Mouse (Mus musculus): ENCODE results near the gene Krt90. TPM values are rescaled to one million over a fixed set of nuclear protein-coding genes. Genes with fewer than 3 reads are reported as not detected.

Gene Krt90
- polyA plus RNA-seq (2012; rRNA removed): not detected in 2 replicates

- H3K27me3 ChIP-seq (ENCODE audit: control insufficient read depth, insufficient read depth, low read length): no peaks in the 10 kb centered on the region
- no peak within 1 kb of the TSS for H3K4me3 ChIP-seq (ENCODE audit: extremely low read depth, insufficient read depth, insufficient read length)
- H3K27ac ChIP-seq (ENCODE audit: insufficient read depth, low read length): no peak within 1 kb of the TSS
- H3K36me3 ChIP-seq (ENCODE audit: control insufficient read depth, insufficient read depth, low read length): no peaks in the 10 kb centered on the region
- TF ChIP-seq CTCF (IDR thresholded peaks at IDR 0.05; ENCODE audit: extremely low read depth, insufficient read depth, insufficient read length, insufficient replicate concordance) (no peak), POLR2A (IDR thresholded peaks at IDR 0.05; ENCODE audit: low read depth, low read length) (no peak)
- no peak for DNase-seq (ENCODE audit: low read depth in 1 of 2, low spot score in 2 of 2)
- 68% methylated on average over 5 of the region's 5 CpGs for WGBS
- no peaks in the 10 kb centered on the region for H3K4me1 ChIP-seq (ENCODE audit: control insufficient read depth, insufficient read depth, insufficient read length)
Measured at GRCm38 (mm10) chr15:101562850-101563249, at the start of gene Krt90. Krt90 (minus strand) TSS chr15:101562950.

GRCm38 (mm10) chr15:101599123-101599522, 36.4 kb upstream of the Krt90 start:
- H3K4me1 ChIP-seq (ENCODE audit: control insufficient read depth, insufficient read depth, insufficient read length): no peaks in the 10 kb centered on the region
- TF ChIP-seq POLR2A (IDR thresholded peaks at IDR 0.05; ENCODE audit: low read depth, low read length): no peak
- TF ChIP-seq CTCF (IDR thresholded peaks at IDR 0.05; ENCODE audit: extremely low read depth, insufficient read depth, insufficient read length, insufficient replicate concordance): no peak
- no peak overlapping the region for H3K4me3 ChIP-seq (ENCODE audit: extremely low read depth, insufficient read depth, insufficient read length)
- no peak for DNase-seq (ENCODE audit: low read depth in 1 of 2, low spot score in 2 of 2)
- no peaks in the 10 kb centered on the region for H3K36me3 ChIP-seq (ENCODE audit: control insufficient read depth, insufficient read depth, low read length)
- 43% methylated on average over 6 of the region's 6 CpGs for WGBS
- no peak overlapping the region for H3K27ac ChIP-seq (ENCODE audit: insufficient read depth, low read length)
- no peaks in the 10 kb centered on the region for H3K27me3 ChIP-seq (ENCODE audit: control insufficient read depth, insufficient read depth, low read length)

- no peak overlapping the region for H3K4me3 ChIP-seq (ENCODE audit: extremely low read depth, insufficient read depth, insufficient read length)
- TF ChIP-seq POLR2A (IDR thresholded peaks at IDR 0.05; ENCODE audit: low read depth, low read length) (no peak), CTCF (IDR thresholded peaks at IDR 0.05; ENCODE audit: extremely low read depth, insufficient read depth, insufficient read length, insufficient replicate concordance) (no peak)
- 71% methylated on average over 10 of the region's 10 CpGs for WGBS
- DNase-seq (ENCODE audit: low read depth in 1 of 2, low spot score in 2 of 2): no peak
- H3K36me3 ChIP-seq (ENCODE audit: control insufficient read depth, insufficient read depth, low read length): no peaks in the 10 kb centered on the region
- H3K27ac ChIP-seq (ENCODE audit: insufficient read depth, low read length): no peak overlapping the region
- H3K27me3 ChIP-seq (ENCODE audit: control insufficient read depth, insufficient read depth, low read length): no peaks in the 10 kb centered on the region
- H3K4me1 ChIP-seq (ENCODE audit: control insufficient read depth, insufficient read depth, insufficient read length): no peaks in the 10 kb centered on the region
Measured at GRCm38 (mm10) chr15:101588216-101588615, 25.5 kb upstream of the Krt90 start.

- Histone ChIP-seq H3K36me3 (ENCODE audit: control insufficient read depth, insufficient read depth, low read length) (no peaks in the 10 kb centered on the region), H3K27me3 (ENCODE audit: control insufficient read depth, insufficient read depth, low read length) (no peaks in the 10 kb centered on the region), H3K4me1 (ENCODE audit: control insufficient read depth, insufficient read depth, insufficient read length) (no peaks in the 10 kb centered on the region), H3K4me3 (ENCODE audit: extremely low read depth, insufficient read depth, insufficient read length) (no peak overlapping the region), H3K27ac (ENCODE audit: insufficient read depth, low read length) (no peak overlapping the region)
- no peak for DNase-seq (ENCODE audit: low read depth in 1 of 2, low spot score in 2 of 2)
- TF ChIP-seq CTCF (IDR thresholded peaks at IDR 0.05; ENCODE audit: extremely low read depth, insufficient read depth, insufficient read length, insufficient replicate concordance) (no peak), POLR2A (IDR thresholded peaks at IDR 0.05; ENCODE audit: low read depth, low read length) (no peak)
- WGBS: 29% methylated on average over 2 of the region's 2 CpGs
Measured at GRCm38 (mm10) chr15:101584456-101584855, 21.7 kb upstream of the Krt90 start.

DNA sequence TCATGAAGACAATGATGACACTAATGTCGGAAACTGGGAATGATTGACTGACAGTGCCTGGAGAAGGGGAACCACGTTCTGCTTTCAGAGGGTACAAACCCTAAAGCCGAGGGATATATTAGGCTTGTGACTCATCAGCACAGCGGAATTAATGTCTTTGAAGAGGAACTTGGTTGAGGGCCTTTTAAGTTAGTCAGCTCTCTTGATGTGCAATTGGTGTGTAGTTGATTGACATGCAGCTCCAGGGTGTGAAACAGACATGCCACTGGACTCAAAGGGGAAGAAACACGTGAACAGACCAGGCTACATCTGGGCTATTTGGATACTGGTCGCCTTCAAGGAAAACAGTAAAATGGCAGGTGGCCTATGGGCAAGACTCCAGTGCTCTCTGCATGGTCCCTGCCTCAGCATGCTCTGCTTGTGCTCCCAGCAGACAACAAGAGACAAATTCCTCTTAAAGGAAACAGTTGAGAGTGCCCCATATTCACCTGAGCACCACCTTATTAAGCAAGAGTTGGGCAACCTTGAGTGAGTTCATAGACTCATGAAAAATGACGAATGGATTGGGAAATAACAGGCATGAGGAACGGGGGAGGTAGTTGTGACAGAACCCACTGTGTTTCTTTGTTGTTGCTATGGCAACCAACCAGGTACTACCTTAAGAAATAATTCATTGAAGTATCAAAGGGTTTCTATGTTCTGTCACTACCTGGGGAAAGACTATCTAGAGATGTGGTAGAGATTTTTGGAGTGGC, 20.6 kb upstream of the Krt90 start:
- TF ChIP-seq POLR2A (IDR thresholded peaks at IDR 0.05; ENCODE audit: low read depth, low read length): no peak
- no peak for TF ChIP-seq CTCF (IDR thresholded peaks at IDR 0.05; ENCODE audit: extremely low read depth, insufficient read depth, insufficient read length, insufficient replicate concordance)
- 71% methylated on average over 8 of the region's 8 CpGs for WGBS
- H3K4me3 ChIP-seq (ENCODE audit: extremely low read depth, insufficient read depth, insufficient read length): no peak overlapping the region
- no peaks in the 10 kb centered on the region for H3K36me3 ChIP-seq (ENCODE audit: control insufficient read depth, insufficient read depth, low read length)
- H3K27me3 ChIP-seq (ENCODE audit: control insufficient read depth, insufficient read depth, low read length): no peaks in the 10 kb centered on the region
- H3K27ac ChIP-seq (ENCODE audit: insufficient read depth, low read length): no peak overlapping the region
- DNase-seq (ENCODE audit: low read depth in 1 of 2, low spot score in 2 of 2): no peak
- H3K4me1 ChIP-seq (ENCODE audit: control insufficient read depth, insufficient read depth, insufficient read length): no peaks in the 10 kb centered on the region

- no peaks in the 10 kb centered on the region for H3K36me3 ChIP-seq (ENCODE audit: control insufficient read depth, insufficient read depth, low read length)
- no peak for DNase-seq (ENCODE audit: low read depth in 1 of 2, low spot score in 2 of 2)
- TF ChIP-seq POLR2A (IDR thresholded peaks at IDR 0.05; ENCODE audit: low read depth, low read length): no peak
- no peak for TF ChIP-seq CTCF (IDR thresholded peaks at IDR 0.05; ENCODE audit: extremely low read depth, insufficient read depth, insufficient read length, insufficient replicate concordance)
- H3K4me3 ChIP-seq (ENCODE audit: extremely low read depth, insufficient read depth, insufficient read length): no peak overlapping the region
- H3K27ac ChIP-seq (ENCODE audit: insufficient read depth, low read length): no peak overlapping the region
- H3K27me3 ChIP-seq (ENCODE audit: control insufficient read depth, insufficient read depth, low read length): no peaks in the 10 kb centered on the region
- 66% methylated on average over 3 of the region's 3 CpGs for WGBS
- H3K4me1 ChIP-seq (ENCODE audit: control insufficient read depth, insufficient read depth, insufficient read length): no peaks in the 10 kb centered on the region
Measured at GRCm38 (mm10) chr15:101581701-101582100, 19.0 kb upstream of the Krt90 start.

DNA sequence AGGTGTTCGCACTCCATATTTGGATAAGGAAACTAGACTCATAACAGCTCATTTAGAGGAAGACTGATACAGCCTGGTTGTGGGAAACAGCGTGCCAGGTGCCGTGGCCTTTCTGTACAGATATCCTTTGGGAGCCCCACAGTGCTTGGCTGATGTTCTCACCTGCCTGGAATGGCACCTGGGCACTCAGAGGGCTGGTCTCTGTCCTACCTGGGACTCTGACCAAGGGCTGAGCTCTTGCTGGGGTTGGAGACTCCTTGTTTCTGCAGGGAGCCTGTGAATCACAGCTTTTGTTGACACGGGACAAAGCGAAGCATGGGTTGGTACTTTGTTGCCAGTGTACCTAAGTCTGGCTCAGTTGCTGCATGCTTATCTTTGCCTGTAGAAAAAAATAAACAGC, 12.8 kb upstream of the Krt90 start:
- H3K27me3 ChIP-seq (ENCODE audit: control insufficient read depth, insufficient read depth, low read length): no peaks in the 10 kb centered on the region
- DNase-seq (ENCODE audit: low read depth in 1 of 2, low spot score in 2 of 2): no peak
- no peak for TF ChIP-seq CTCF (IDR thresholded peaks at IDR 0.05; ENCODE audit: extremely low read depth, insufficient read depth, insufficient read length, insufficient replicate concordance)
- no peak for TF ChIP-seq POLR2A (IDR thresholded peaks at IDR 0.05; ENCODE audit: low read depth, low read length)
- H3K27ac ChIP-seq (ENCODE audit: insufficient read depth, low read length): no peak overlapping the region
- no peak overlapping the region for H3K4me3 ChIP-seq (ENCODE audit: extremely low read depth, insufficient read depth, insufficient read length)
- no peaks in the 10 kb centered on the region for H3K4me1 ChIP-seq (ENCODE audit: control insufficient read depth, insufficient read depth, insufficient read length)
- WGBS: 69% methylated on average over 5 of the region's 5 CpGs
- no peaks in the 10 kb centered on the region for H3K36me3 ChIP-seq (ENCODE audit: control insufficient read depth, insufficient read depth, low read length)
